Mouse (Mus musculus): ENCODE measurements at regions not wholly inside any gene's neighbourhood (a gene's known extent, or its start where the extent isn't known, plus 50 kb on each side); places are given as distances from the start of the nearest gene placed in this dataset.

- WGBS, result 61% methylated on average over 8 of the region's 8 CpGs
- no peak for DNase-seq (ENCODE audit: low read depth, low spot score)
These were observed 137.7 kb downstream of the Ube2u start for GRCm38 (mm10) chr4:100616161-100616915.

GRCm38 (mm10) chr4:100616916-100617488 is 138.4 kb downstream of the Ube2u start:
- 60% methylated on average over 11 of the region's 11 CpGs for WGBS
- no peak for DNase-seq (ENCODE audit: low read depth, low spot score)

GRCm38 (mm10) chr4:100624656-100625055 is 146.0 kb downstream of the Ube2u start:
- WGBS, result 93% methylated on average over 5 of the region's 5 CpGs

DNA sequence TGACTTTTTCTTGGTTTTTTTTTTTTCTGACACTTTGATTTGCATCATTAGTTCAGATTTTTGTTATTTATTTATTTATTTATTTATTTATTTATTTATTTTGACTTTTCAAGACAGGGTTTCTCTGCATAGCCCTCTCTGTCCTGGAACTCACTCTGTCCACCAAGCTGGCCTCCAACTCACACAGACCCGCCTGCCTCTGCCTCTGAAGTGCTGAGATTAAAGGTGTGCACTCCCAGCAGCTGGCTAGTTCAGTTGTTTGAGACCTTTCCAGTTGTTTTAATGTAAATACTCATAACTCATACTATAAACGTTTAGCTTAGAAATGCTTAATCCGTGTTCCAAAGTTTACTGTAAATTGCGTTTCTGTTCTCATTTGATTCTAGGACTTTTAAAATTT is 147.9 kb downstream of the Ube2u start:
- 43% methylated on average over 4 of the region's 4 CpGs for WGBS

More at GRCm38 (mm10) chr4:100624656-100625055, 146.0 kb downstream of the Ube2u start:
- DNase-seq (ENCODE audit: low read depth, low spot score), result no peak

DNA sequence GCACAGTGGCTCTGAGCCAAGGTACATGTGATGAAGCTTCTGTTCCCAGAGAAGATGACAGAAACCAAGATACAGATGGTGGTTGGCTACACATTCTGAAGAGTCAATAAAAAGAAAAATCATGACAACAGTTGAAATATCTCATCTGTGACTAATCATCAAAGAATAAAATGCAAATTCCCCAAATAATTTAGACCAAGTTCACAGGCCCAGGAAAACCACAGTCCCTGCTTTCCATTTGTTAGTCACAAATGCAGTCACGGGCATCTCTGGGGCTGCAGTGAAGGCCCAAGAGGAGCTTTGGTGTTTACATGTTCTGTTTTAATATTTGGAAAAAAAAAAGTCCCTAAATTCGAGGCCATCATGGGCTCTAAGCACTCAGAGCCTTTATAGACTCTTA is 142.1 kb upstream of the Cachd1 start:
- no peak for DNase-seq (ENCODE audit: low read depth, low spot score)
- WGBS, result 31% methylated on average over 2 of the region's 2 CpGs

More for the DNA sequence above, 147.9 kb downstream of the Ube2u start:
- DNase-seq (ENCODE audit: low read depth, low spot score), result no peak

DNA sequence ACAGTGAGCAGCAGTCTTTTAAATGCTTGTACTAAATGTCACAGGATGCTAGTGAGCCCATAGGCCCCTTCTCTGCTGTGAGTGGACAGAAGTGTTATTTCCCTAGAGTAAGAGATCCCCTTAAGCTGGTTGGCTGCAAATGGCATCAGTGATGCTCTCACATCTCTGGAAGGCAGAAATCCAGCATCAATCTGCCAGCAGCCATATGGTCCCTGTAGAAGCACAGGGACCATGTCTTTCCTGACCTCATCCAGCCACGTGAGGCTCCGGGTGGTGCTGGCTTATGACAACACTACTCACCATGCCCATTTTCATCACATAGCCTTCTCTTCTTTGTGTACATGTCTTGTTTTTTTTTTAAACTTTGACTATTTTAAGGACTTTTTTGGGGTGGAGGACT is 138.9 kb upstream of the Cachd1 start:
- no peak for DNase-seq (ENCODE audit: low read depth, low spot score)
- 86% methylated on average over 2 of the region's 2 CpGs for WGBS

- DNase-seq (ENCODE audit: low read depth, low spot score), result no peak
- 76% methylated on average over 1 of the region's 1 CpGs for WGBS
These were observed 115.3 kb upstream of the Cachd1 start for GRCm38 (mm10) chr4:100661154-100661553.

GRCm38 (mm10) chr4:100664619-100665264 is 111.7 kb upstream of the Cachd1 start:
- WGBS, result 17% methylated on average over 5 of the region's 5 CpGs
- no peak for DNase-seq (ENCODE audit: low read depth, low spot score)

GRCm38 (mm10) chr4:100670553-100670952 is 105.9 kb upstream of the Cachd1 start:
- 83% methylated on average over 5 of the region's 5 CpGs for WGBS

GRCm38 (mm10) chr4:100674916-100675315 is 101.6 kb upstream of the Cachd1 start:
- DNase-seq (ENCODE audit: low read depth, low spot score), result no peak
- 82% methylated on average over 4 of the region's 4 CpGs for WGBS

More at GRCm38 (mm10) chr4:100670553-100670952, 105.9 kb upstream of the Cachd1 start:
- DNase-seq (ENCODE audit: low read depth, low spot score), result no peak

DNA sequence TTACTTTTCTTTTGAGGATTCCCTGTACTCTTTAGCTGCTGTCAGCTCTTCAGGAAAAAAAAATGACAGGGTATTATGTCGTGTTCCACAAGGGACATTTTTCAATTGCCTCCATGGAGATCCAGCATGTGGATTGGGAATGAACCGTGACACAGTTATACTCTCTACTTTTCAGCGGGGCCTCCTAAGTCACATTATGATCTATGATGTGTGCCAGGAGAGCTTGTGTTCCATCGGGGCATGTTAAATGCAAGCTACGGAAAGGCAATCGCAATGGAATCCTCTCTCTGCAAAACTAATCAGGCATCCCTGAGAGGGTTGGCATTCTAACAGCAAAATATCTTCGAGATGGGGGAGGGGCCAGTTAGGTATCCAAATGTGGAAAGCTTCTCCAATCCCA is 92.7 kb upstream of the Cachd1 start:
- no peak for DNase-seq (ENCODE audit: low read depth, low spot score)
- WGBS, result 65% methylated on average over 7 of the region's 7 CpGs

DNA sequence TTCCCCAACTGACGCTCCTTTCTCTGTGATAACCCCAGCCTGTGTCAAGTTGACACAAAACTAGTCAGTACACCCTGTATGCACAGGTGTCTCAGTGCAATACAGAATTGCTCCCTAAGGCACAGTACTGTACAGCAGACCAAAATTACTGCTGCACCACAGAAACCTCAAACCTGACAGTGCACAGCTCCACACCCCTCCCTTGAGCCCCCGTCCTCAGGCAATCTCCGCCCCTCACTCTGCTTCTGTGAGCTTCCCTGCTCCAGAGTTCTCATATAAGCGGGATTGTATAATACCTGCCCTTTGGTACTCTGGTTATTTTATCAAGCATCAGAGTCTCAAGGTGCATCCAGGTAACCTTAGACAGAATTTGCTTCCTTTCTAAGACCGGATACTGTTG is 76.5 kb upstream of the Cachd1 start:
- 55% methylated on average over 5 of the region's 5 CpGs for WGBS
- no peak for DNase-seq (ENCODE audit: low read depth, low spot score)

GRCm38 (mm10) chr4:100700418-100700817 is 76.1 kb upstream of the Cachd1 start:
- 64% methylated on average over 5 of the region's 5 CpGs for WGBS
- no peak for DNase-seq (ENCODE audit: low read depth, low spot score)

DNA sequence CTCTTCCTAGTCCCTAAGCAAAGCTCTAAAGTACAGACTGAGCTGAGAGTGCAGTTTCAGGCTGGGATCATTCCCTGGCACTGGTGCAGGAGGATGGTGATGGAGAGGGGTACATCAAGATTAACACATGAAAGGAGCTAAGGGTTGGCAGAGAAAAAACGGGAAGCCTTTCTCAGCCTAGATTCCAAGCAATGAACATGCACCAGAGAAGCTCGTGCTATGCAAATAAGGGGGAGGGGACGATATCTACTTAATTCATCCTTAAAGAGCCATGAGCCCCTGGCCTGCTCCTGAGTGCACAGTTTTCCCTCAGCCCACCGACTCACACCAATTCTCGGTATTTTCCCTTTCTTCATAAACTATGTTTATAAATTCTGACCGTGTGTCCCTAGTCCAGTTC is 70.5 kb upstream of the Cachd1 start:
- DNase-seq (ENCODE audit: low read depth, low spot score), result no peak
- WGBS, result 43% methylated on average over 6 of the region's 6 CpGs

- WGBS, result 67% methylated on average over 6 of the region's 6 CpGs
- no peak for DNase-seq (ENCODE audit: low read depth, low spot score)
These were observed 69.3 kb upstream of the Cachd1 start for GRCm38 (mm10) chr4:100707125-100707524.

GRCm38 (mm10) chr4:100708247-100708646 is 68.2 kb upstream of the Cachd1 start:
- no peak for DNase-seq (ENCODE audit: low read depth, low spot score)
- 84% methylated on average over 5 of the region's 5 CpGs for WGBS

DNA sequence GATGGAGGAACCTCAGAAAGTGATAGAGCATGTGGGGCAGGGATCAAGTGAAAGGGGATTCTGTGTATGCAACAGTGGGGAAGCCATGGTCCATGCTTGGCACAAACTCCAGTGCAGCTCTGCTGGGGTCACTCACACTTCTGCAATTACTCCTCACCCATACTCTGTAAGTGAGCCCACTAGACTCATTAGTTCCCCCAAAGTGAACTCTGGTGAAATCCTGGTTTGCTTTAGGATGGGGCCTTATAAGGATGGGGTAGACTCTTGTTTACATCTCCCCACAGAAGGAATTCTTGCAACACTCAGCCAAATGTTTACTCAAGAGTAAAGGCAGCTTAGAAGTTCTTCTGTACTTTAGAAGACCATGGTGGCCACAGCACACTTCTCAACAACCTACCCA is 62.2 kb upstream of the Cachd1 start:
- no peak for DNase-seq (ENCODE audit: low read depth, low spot score)

GRCm38 (mm10) chr4:100717601-100718000 is 58.9 kb upstream of the Cachd1 start:
- DNase-seq (ENCODE audit: low read depth, low spot score), result no peak
- 88% methylated on average over 9 of the region's 9 CpGs for WGBS

GRCm38 (mm10) chr4:100722532-100722931 is 53.9 kb upstream of the Cachd1 start:
- WGBS, result 19% methylated on average over 9 of the region's 9 CpGs
- DNase-seq (ENCODE audit: low read depth, low spot score), result peak; percentile 32

GRCm38 (mm10) chr4:100723053-100723452 is 53.4 kb upstream of the Cachd1 start:
- no peak for DNase-seq (ENCODE audit: low read depth, low spot score)
- 81% methylated on average over 5 of the region's 5 CpGs for WGBS

DNA sequence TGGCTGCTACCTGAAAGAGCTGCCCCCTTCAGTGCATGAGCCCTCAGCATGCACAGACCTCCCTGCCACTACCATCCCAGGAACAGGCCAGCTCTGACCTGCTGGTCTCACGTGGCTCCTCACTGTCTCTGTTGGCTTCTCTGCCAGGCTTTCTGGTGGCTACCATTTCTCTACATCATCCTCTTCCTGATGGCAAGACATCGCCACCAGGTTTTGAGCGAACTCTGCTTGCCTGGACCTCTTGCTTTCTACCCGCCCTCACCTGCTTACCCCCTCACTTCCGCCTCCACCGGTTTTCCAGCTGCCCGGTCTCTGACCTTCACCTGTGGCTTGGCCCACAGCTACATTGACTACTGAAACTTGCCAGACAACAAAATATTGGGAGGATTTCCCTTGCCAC is 50.7 kb upstream of the Cachd1 start:
- 94% methylated on average over 7 of the region's 7 CpGs for WGBS
- DNase-seq (ENCODE audit: low read depth, low spot score), result no peak
